Mouse (Mus musculus): ENCODE results near the gene Olfr683.
"Not testable (repeated sequence)": the region's sequence is repeated elsewhere in the genome, so short reads cannot be mapped to it uniquely, and the experiment has no call there.

Gene Olfr683

DNA sequence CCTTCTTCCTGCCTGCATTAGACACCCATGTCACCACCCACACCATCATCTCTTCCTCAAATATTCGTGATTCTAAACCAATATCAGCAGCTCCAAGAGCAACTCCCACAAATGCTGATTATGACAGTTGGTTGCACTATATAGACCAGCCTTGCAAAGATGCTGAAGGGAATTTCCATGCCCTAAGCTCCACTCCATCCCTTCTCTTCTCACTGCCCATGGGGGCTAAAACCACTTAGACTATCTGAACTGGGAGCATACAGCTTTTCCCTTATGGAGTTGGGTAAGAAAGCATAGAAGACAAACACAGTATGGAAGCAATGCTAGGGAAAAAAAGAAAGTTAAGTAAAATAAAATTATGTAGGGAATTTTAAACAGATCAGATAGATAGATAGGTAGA lies at the start of gene Olfr683:
Gene Olfr683, minus strand, starts transcription at position 101 of the 400 bp plus-strand sequence.
- no peak for DNase-seq

DNA sequence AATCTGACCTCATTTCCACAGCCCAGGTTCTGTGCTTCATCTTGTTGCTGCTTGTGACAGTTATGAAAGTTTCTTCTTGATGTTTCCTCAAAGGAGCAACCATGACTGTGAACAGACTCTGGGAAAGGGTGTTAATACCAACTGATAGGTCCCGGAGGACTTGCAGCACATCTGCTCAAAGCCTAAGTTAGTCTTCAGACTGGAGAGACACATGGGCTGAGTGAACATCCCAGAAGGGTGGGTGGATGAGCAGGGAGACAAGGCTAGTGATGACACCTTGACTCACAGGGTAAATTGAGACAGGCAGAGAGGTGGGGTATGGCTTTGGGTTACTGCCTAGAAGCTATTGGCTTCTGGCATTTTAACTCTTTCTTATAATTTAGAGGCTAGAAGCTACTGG lies 39.1 kb upstream of the Olfr683 start, which contains the start of gene Olfr685:
Gene Olfr685, minus strand, starts transcription at position 101 of the 400 bp plus-strand sequence.
- no peak for DNase-seq

DNA sequence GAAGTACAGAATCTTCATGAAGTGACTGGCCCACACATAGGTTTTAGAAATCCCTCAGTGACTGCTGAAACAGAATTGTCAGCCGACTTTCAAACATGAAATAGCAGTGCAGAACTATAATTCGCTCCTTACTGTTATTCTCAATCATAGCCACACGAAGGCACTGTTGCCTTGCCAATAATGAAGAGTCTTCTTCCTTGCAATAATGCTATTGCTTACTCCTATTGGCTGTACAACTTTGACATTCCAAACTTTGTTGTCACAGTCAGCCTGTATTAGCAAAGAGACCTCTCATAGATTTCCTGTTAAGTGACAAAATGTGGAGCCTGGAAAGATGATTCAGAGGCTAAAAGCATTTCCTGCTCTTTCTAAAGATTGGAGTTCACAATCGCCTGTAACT lies 24.0 kb upstream of the Olfr683 start:
- DNase-seq: peak; percentile 5 to 9

- DNase-seq: no peak
Measured at GRCm38 (mm10) chr7:105163553-105163952, 16.7 kb upstream of the Olfr683 start, which contains the start of gene Olfr684. Gene Olfr684 (minus strand): TSS chr7:105163653.

DNA sequence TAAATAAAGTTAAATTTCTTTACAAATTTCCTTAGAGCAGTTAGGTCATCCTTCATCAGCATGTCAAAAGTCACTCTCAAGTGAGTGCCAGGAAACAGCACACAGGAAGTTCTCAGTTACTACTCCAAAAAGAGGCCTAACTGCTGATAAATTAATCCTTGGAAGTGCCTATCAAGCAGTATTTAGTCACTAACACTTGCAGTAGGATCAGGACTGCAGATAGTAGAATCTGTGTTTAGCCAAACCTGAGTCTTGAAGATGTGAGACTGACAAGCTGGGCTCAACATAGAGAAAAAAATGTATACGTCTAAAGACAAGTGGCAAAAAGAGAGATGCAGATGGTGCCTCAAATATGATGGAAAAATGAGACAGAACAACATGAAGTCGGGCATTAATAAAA lies 5.5 kb downstream of the Olfr683 start:
- no peak for DNase-seq

GRCm38 (mm10) chr7:105116536-105116935 lies 30.3 kb downstream of the Olfr683 start, which contains the start of gene Olfr681:
Gene Olfr681 (plus strand): TSS chr7:105116836.
- no peak for DNase-seq

- not testable (repeated sequence) for DNase-seq
Measured at GRCm38 (mm10) chr7:105092717-105093116, 54.1 kb downstream of the Olfr683 start, which contains the start of gene Olfr680-ps1. Gene Olfr680-ps1 (minus strand): TSS chr7:105092817.

Measured in cerebellum, postnatal 10 days (tissue).